Mouse (Mus musculus): ENCODE data around the gene Adad2.

The Adad2 gene

DNA sequence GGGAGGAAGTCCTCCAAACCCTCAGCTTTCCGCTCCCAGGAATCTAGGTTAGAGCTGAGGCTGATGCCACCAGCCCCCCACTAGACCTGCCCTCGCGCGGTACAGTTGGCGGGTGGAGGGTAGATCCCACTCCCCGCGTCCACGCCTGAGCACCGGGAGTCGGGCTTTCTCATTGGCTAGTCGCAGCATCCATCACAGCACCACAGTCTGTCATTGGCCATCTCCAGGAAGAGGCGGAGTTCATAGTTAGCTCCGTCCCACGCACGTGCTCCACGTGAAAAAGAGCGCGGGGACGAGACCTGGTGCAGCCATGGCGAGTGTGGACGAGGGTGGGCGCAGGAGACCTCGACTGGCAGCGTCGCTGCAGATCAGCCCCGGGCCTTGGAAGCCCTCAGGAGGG, at the start of gene Adad2:
Gene Adad2, plus strand, starts transcription at position 277 of the 400 bp plus-strand sequence.
- DNase-seq (ENCODE audit: low read depth, low spot score) = no peak

DNA sequence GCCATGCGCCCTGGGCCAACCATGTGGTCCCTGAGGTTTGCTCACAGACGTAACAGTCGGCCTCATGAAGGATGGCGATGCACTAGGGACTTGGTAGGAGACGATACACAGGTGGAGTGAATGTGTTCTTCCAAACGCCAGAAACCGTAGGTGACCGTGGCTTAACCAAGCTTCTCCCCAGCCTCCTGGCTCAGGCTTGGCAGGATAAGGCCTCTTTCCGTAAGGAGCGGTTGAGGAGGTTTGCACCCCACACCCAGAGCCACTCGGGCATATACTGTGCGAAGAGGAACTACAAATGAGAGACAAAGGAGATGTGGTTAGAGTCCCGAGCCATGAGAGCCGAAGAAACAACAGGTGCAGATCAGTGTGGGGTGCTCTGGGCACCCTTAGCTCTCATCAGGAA, 48.7 kb upstream of the Adad2 start:
- no peak for DNase-seq (ENCODE audit: low read depth, low spot score)

- no peak for DNase-seq (ENCODE audit: low read depth, low spot score)
Measured at GRCm38 (mm10) chr8:119566367-119566766, 46.2 kb upstream of the Adad2 start.

GRCm38 (mm10) chr8:119568251-119568650, 44.3 kb upstream of the Adad2 start:
- DNase-seq (ENCODE audit: low read depth, low spot score) = no peak

DNA sequence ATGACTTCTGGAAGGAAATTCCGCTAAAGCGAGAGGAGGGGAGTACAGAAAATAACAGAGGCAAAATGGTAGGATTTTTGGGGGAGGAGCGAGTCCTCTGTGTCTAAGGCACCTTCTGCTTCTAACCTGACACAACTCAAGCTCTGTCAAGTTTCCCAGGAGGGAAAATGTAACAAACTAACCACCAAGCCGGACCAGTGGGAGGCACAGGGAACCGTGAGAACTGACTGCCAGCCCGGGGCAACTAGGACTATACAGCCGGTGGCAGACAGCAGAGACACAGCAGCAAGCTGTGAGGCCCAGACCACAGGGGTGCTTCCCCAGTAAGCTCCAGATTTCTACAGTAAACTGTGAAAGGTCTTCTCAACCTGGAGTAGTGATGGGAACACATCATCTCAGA, 43.6 kb upstream of the Adad2 start:
- DNase-seq (ENCODE audit: low read depth, low spot score) = no peak

GRCm38 (mm10) chr8:119569881-119570280, 42.7 kb upstream of the Adad2 start:
- DNase-seq (ENCODE audit: low read depth, low spot score) = no peak

DNA sequence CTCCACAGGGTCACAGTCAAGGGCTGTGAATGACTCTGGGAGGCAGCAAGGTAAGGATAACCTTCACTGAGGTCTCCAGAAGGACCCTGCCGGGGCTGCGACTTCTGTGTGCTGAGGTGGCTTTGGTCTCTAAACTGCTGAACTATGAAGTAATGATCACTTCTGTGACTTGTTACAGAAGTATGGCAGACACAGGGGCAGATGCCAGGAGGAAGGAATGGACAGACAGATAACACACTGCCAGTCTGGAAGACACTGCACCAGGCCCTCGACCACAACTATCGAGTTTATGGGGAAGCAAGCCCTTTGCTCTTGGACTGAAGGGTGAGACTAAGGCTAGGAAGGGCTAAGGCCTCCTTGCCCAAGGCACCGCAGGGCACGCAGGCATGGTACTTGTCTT, 41.4 kb upstream of the Adad2 start:
- DNase-seq (ENCODE audit: low read depth, low spot score) = no peak

- DNase-seq (ENCODE audit: low read depth, low spot score) = no peak
Measured at GRCm38 (mm10) chr8:119572411-119572810, 40.1 kb upstream of the Adad2 start.

GRCm38 (mm10) chr8:119574437-119575365, 37.8 kb upstream of the Adad2 start, which contains the start of the genes Hsdl1 and Dnaaf1:
TSS of gene Hsdl1 (minus strand) at chr8:119575183.
TSS of gene Dnaaf1 (plus strand) at chr8:119575235.
- DNase-seq (ENCODE audit: low read depth, low spot score) = peak; percentile 76

DNA sequence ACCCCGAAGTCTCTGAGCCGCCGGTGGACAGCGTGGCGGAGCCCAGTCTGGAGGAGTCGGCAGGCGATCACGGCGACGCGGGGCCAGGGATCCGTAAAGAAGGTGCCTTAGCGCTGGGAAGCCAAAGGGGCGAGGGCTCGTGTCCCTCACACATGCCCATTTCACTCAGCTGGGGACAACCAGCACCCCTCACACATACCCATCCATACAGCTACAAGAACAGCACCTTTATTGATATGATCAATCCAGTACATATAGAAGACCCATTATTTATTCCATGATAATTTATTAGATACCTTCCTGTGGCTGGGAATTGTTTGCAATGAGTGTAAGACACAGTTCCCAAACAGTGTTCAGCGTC, 37.2 kb upstream of the Adad2 start:
- no peak for DNase-seq (ENCODE audit: low read depth, low spot score)

GRCm38 (mm10) chr8:119579096-119579495, 33.5 kb upstream of the Adad2 start:
- no peak for DNase-seq (ENCODE audit: low read depth, low spot score)

GRCm38 (mm10) chr8:119580441-119581161, 31.9 kb upstream of the Adad2 start:
- no peak for DNase-seq (ENCODE audit: low read depth, low spot score)

- no peak for DNase-seq (ENCODE audit: low read depth, low spot score)
Measured at GRCm38 (mm10) chr8:119585901-119586300, 26.6 kb upstream of the Adad2 start.

- DNase-seq (ENCODE audit: low read depth, low spot score) = no peak
Measured at GRCm38 (mm10) chr8:119588321-119588720, 24.2 kb upstream of the Adad2 start.

DNA sequence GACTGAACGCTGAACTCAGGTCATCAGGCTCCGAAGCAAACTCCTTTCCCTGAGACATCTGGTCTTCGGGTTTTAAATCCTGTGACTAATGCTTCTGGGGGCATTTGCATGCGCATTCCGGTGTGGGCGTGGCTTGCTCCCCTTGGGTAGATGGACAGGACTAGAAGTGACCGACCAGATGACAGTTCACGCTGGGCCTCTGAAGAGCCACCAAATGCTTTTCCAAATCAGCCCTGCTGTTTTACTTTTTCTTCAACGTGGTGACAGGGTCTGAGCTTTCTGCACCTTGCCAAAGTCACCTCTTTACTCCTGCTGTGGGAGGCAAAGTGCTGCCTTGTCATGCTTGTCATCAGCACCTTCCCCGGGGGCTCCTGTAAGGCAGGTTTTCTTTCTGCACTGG, 23.7 kb upstream of the Adad2 start:
- DNase-seq (ENCODE audit: low read depth, low spot score) = peak; percentile 20

DNA sequence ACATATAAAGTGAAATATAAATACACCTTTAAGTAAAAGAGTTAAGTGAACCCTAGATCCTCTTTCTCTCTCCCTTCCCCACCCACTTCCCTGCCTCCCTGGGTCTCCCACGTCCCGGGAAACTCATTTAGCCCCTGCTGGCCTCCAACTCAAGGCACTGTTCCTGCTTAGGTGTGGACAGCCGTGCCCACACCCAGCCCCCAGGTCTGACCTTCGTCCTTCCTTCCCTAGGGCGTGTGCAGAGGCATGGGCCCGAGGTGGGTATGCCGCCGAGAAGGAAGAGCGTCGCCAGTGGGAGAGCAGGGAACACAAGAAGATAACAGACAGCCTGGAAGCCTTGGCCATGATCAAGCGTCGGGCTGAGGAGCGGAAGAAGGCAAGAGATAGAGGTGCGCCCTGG, 22.2 kb upstream of the Adad2 start:
- no peak for DNase-seq (ENCODE audit: low read depth, low spot score)

- no peak for DNase-seq (ENCODE audit: low read depth, low spot score)
Measured at GRCm38 (mm10) chr8:119591456-119591855, 21.1 kb upstream of the Adad2 start.

DNA sequence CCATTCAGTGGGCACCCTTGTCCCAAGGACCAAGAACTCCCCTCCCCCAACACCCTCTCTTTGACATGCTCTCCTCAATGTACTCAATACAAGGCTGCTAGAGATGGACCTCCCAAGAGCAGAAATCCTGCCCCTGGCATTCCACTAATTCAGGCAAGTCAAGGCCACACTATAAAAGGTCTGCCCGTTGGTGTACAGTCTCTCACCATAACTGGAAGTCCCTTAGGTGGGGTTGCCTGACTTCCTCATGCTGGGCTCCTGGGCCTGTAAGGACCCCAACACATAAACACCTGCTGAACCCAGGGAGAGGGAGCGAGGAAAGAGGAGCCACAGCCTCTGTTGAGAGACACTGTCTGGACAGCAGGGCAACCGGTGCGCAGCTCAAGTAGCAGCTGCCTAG, 8.8 kb upstream of the Adad2 start:
- DNase-seq (ENCODE audit: low read depth, low spot score) = no peak

DNA sequence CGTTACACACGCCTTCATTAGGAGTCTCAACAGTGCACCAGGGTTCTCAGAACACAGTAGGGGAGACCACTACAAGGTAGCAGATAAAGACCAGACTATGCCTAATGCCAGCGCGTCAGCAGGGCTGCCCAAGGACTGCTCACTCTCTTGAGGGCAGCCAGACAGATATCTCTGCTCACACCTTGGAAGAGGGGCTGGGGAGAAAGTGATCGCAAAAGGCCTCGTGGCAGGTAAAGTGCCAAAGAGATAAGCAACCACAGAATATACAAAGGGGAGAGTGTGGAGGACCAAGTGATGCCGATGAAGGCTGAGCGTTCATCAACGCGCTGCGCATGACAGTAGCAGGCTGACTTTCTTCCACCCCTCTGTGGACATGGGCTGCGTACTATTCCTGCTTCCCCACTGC, 8.1 kb upstream of the Adad2 start:
- DNase-seq (ENCODE audit: low read depth, low spot score) = no peak

GRCm38 (mm10) chr8:119604996-119605395, 7.6 kb upstream of the Adad2 start, which contains the start of gene Taf1c:
TSS of gene Taf1c (minus strand) at chr8:119605222.
- DNase-seq (ENCODE audit: low read depth, low spot score) = peak; percentile 92

DNA sequence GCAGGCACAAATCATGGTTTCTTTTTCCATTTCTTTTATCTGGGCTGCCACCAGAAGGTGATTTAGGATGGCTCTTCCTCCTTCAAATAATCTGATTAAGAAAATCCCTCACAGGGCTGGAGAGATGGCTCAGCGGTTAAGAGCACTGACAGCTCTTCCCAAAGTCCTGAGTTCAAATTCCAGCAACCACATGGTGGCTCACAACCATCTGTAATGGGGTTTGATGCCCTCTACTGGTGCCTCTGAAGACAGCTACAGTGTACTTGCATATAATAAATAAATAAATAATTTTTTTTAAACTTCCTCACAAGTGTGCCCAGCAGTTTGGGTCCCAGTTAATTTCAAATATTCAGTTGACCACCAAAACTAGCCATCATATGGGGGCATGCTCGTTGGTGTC, 6.3 kb upstream of the Adad2 start:
- peak; percentile 31 for DNase-seq (ENCODE audit: low read depth, low spot score)

GRCm38 (mm10) chr8:119615096-119615495, 2.5 kb downstream of the Adad2 start:
- no peak for DNase-seq (ENCODE audit: low read depth, low spot score)

DNA sequence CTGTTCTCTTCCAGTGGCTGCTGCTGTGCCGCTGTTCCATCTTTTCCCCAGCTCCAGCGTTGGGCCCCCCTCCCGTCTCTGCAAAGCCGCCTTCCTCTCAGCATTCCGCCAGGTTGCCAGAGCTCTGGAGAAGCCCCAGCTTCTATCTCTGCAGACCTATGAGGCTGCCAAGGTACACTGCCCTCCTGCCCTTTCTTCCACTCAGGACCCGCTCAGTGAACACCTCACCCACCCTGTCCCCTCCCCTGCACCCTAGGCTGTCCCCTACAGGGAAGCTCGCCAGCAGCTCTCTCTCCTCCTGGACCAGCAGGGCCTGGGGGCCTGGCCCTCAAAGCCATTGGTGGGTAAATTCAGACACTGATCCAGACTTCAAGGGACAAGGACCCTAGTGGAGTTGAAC, 3.8 kb downstream of the Adad2 start:
- no peak for DNase-seq (ENCODE audit: low read depth, low spot score)

Measured in 3T3-L1 (cell line).